Mouse (Mus musculus) kidney, embryonic 15.5 days (tissue): ENCODE measurements at regions not wholly inside any gene's neighbourhood (a gene's known extent, or its start where the extent isn't known, plus 50 kb on each side); places are given as distances from the start of the nearest gene placed in this dataset.
A peak's percentile ranks its signal among the peaks of the same experiment; 100 is the strongest.

ENCODE experiments used
- ATAC-seq: fragments of 200-750 bp; cut with Nextera tagmentation; replicated peaks from 2 replicates; pipeline ENCODE4 v1.8.0; 2017; ENCODE audit warnings: moderate TSS enrichment; ENCODE audit not compliant: low FRiP score
- H3K27ac ChIP-seq: fragments of 300-500 bp; sonication (generic); 2 replicates; pipeline ENCODE4 v1.5.1; 2015; ENCODE audit warnings: mild to moderate bottlenecking, inconsistent platforms
- H3K27me3 ChIP-seq: fragments of 300-500 bp; sonication (generic); 2 replicates; pipeline ENCODE4 v1.6.1; 2015; ENCODE audit warnings: inconsistent platforms
- H3K36me3 ChIP-seq: fragments of 300-500 bp; sonication (generic); 2 replicates; pipeline ENCODE4 v1.6.1; 2015; ENCODE audit warnings: inconsistent platforms
- H3K4me1 ChIP-seq: fragments of 300-500 bp; sonication (generic); 2 replicates; pipeline ENCODE4 v1.6.1; 2015; ENCODE audit warnings: inconsistent platforms
- H3K4me2 ChIP-seq: fragments of 300-500 bp; sonication (generic); 2 replicates; pipeline ENCODE4 v1.6.1; 2015; ENCODE audit warnings: moderate library complexity, mild to moderate bottlenecking, inconsistent platforms
- H3K4me3 ChIP-seq: fragments of 300-500 bp; sonication (generic); replicated peaks from 2 replicates; pipeline ENCODE4 v1.5.1; 2015; ENCODE audit warnings: mild to moderate bottlenecking, inconsistent platforms
- H3K9ac ChIP-seq: fragments of 300-500 bp; sonication (generic); 2 replicates; pipeline ENCODE4 v1.6.1; 2015; ENCODE audit warnings: mild to moderate bottlenecking, inconsistent platforms
- H3K9me3 ChIP-seq: fragments of 300-500 bp; sonication (generic); replicated peaks from 2 replicates; pipeline ENCODE4 v1.6.1; 2016; ENCODE audit warnings: inconsistent platforms
- WGBS: fragments of 180-500 bp; shearing (Covaris S2); methylation state at CpG from one replicate; pipeline ENCODE4 v1.1.7; 2015; ENCODE audit warnings: mixed read lengths; 5-methylcytosine and 5-hydroxymethylcytosine counted together

GRCm38 (mm10) chr2:45608926-45609325 is 491.7 kb upstream of the Zeb2 start:
- Histone ChIP-seq H3K27ac (no peak overlapping the region), H3K9me3 (no peaks in the 10 kb centered on the region), H3K4me1 (no peaks in the 10 kb centered on the region), H3K27me3 (no peaks in the 10 kb centered on the region), H3K36me3 (no peaks in the 10 kb centered on the region), H3K4me2 (no peak overlapping the region), H3K9ac (no peak overlapping the region), H3K4me3 (no peak overlapping the region)
- no peak for ATAC-seq
- WGBS, result 96% methylated on average over 1 of the region's 1 CpGs

- no peak overlapping the region for H3K9ac ChIP-seq
- H3K9me3 ChIP-seq, result no peaks in the 10 kb centered on the region
- ATAC-seq, result no peak
- H3K4me3 ChIP-seq, result no peak overlapping the region
- H3K27ac ChIP-seq, result no peak overlapping the region
- no peaks in the 10 kb centered on the region for H3K36me3 ChIP-seq
- no peaks in the 10 kb centered on the region for H3K4me1 ChIP-seq
- H3K4me2 ChIP-seq, result no peak overlapping the region
- no peaks in the 10 kb centered on the region for H3K27me3 ChIP-seq
Measured at GRCm38 (mm10) chr2:45607393-45607792, 490.2 kb upstream of the Zeb2 start.

GRCm38 (mm10) chr2:45601332-45601900 is 484.2 kb upstream of the Zeb2 start:
- Histone ChIP-seq H3K4me1 (0 out of 2 replicates have a peak, but pooled peaks cover 3% of the 10 kb centered on the region), H3K36me3 (no peaks in the 10 kb centered on the region), H3K27me3 (no peaks in the 10 kb centered on the region), H3K4me3 (no peak overlapping the region), H3K9ac (no peak overlapping the region), H3K9me3 (no peaks in the 10 kb centered on the region), H3K27ac (no peak overlapping the region), H3K4me2 (no peak overlapping the region)
- 70% methylated on average over 6 of the region's 6 CpGs for WGBS
- no peak for ATAC-seq

- 88% methylated on average over 4 of the region's 4 CpGs for WGBS
- H3K4me1 ChIP-seq, result no peaks in the 10 kb centered on the region
- no peaks in the 10 kb centered on the region for H3K36me3 ChIP-seq
- no peak overlapping the region for H3K4me2 ChIP-seq
- no peak overlapping the region for H3K27ac ChIP-seq
- no peak overlapping the region for H3K4me3 ChIP-seq
- no peaks in the 10 kb centered on the region for H3K9me3 ChIP-seq
- ATAC-seq, result no peak
- H3K27me3 ChIP-seq, result no peaks in the 10 kb centered on the region
- no peak overlapping the region for H3K9ac ChIP-seq
Measured at GRCm38 (mm10) chr2:45593765-45594164, 476.6 kb upstream of the Zeb2 start.

GRCm38 (mm10) chr2:45590980-45591379 is 473.8 kb upstream of the Zeb2 start:
- Histone ChIP-seq H3K27me3 (no peaks in the 10 kb centered on the region), H3K27ac (no peak overlapping the region), H3K4me2 (no peak overlapping the region), H3K4me1 (peaks cover 9% of the 10 kb centered on the region; the same call in 1 of the 2 replicates), H3K9me3 (no peaks in the 10 kb centered on the region), H3K9ac (no peak overlapping the region), H3K4me3 (no peak overlapping the region), H3K36me3 (no peaks in the 10 kb centered on the region)
- 86% methylated on average over 1 of the region's 1 CpGs for WGBS
- ATAC-seq, result no peak

GRCm38 (mm10) chr2:45588248-45588647 is 471.1 kb upstream of the Zeb2 start:
- Histone ChIP-seq H3K36me3 (no peaks in the 10 kb centered on the region), H3K27ac (no peak overlapping the region), H3K4me3 (no peak overlapping the region), H3K27me3 (no peaks in the 10 kb centered on the region), H3K9me3 (no peaks in the 10 kb centered on the region), H3K9ac (no peak overlapping the region), H3K4me1 (peaks cover 9% of the 10 kb centered on the region; the same call in 1 of the 2 replicates), H3K4me2 (no peak overlapping the region)
- no peak for ATAC-seq
- 86% methylated on average over 2 of the region's 2 CpGs for WGBS

- no peaks in the 10 kb centered on the region for H3K9me3 ChIP-seq
- H3K4me2 ChIP-seq, result no peak overlapping the region
- no peak overlapping the region for H3K27ac ChIP-seq
- no peak overlapping the region for H3K4me3 ChIP-seq
- H3K36me3 ChIP-seq, result no peaks in the 10 kb centered on the region
- no peaks in the 10 kb centered on the region for H3K27me3 ChIP-seq
- WGBS, result 30% methylated on average over 1 of the region's 1 CpGs
- peak; percentile 60; the same call in 1 of the 2 replicates for ATAC-seq
- no peak overlapping the region for H3K9ac ChIP-seq
- H3K4me1 ChIP-seq, result peaks cover 9% of the 10 kb centered on the region; the same call in 1 of the 2 replicates
Measured at GRCm38 (mm10) chr2:45586588-45587200, 469.5 kb upstream of the Zeb2 start.

GRCm38 (mm10) chr2:45581549-45581925 is 464.3 kb upstream of the Zeb2 start:
- Histone ChIP-seq H3K9me3 (no peaks in the 10 kb centered on the region), H3K36me3 (no peaks in the 10 kb centered on the region), H3K4me1 (peaks cover 5% of the 10 kb centered on the region; the same call in 1 of the 2 replicates), H3K9ac (no peak overlapping the region), H3K4me2 (no peak overlapping the region), H3K27me3 (no peaks in the 10 kb centered on the region), H3K27ac (peak overlapping the region; percentile 56), H3K4me3 (no peak overlapping the region)
- ATAC-seq, result no peak
- 70% methylated on average over 4 of the region's 4 CpGs for WGBS

GRCm38 (mm10) chr2:45580838-45581548 is 463.8 kb upstream of the Zeb2 start:
- H3K27ac ChIP-seq, result peak overlapping the region; percentile 56
- 0 out of 2 replicates have a peak, but pooled peaks cover 5% of the 10 kb centered on the region for H3K4me1 ChIP-seq
- H3K4me3 ChIP-seq, result no peak overlapping the region
- no peaks in the 10 kb centered on the region for H3K36me3 ChIP-seq
- 47% methylated on average over 8 of the region's 8 CpGs for WGBS
- H3K27me3 ChIP-seq, result no peaks in the 10 kb centered on the region
- ATAC-seq, result no peak
- H3K4me2 ChIP-seq, result no peak overlapping the region
- no peak overlapping the region for H3K9ac ChIP-seq
- H3K9me3 ChIP-seq, result no peaks in the 10 kb centered on the region

- no peaks in the 10 kb centered on the region for H3K4me1 ChIP-seq
- 78% methylated on average over 3 of the region's 3 CpGs for WGBS
- H3K9me3 ChIP-seq, result no peaks in the 10 kb centered on the region
- no peaks in the 10 kb centered on the region for H3K27me3 ChIP-seq
- no peak for ATAC-seq
- no peak overlapping the region for H3K4me3 ChIP-seq
- H3K9ac ChIP-seq, result no peak overlapping the region
- no peaks in the 10 kb centered on the region for H3K36me3 ChIP-seq
- no peak overlapping the region for H3K27ac ChIP-seq
- H3K4me2 ChIP-seq, result no peak overlapping the region
Measured at GRCm38 (mm10) chr2:45572906-45573305, 455.7 kb upstream of the Zeb2 start.

GRCm38 (mm10) chr2:45554707-45555106 is 437.5 kb upstream of the Zeb2 start:
- H3K4me3 ChIP-seq, result no peak overlapping the region
- H3K4me2 ChIP-seq, result no peak overlapping the region
- ATAC-seq, result no peak
- no peaks in the 10 kb centered on the region for H3K27me3 ChIP-seq
- H3K4me1 ChIP-seq, result no peaks in the 10 kb centered on the region
- WGBS, result 77% methylated on average over 4 of the region's 4 CpGs
- H3K27ac ChIP-seq, result no peak overlapping the region
- H3K36me3 ChIP-seq, result no peaks in the 10 kb centered on the region
- no peaks in the 10 kb centered on the region for H3K9me3 ChIP-seq
- no peak overlapping the region for H3K9ac ChIP-seq

GRCm38 (mm10) chr2:45541394-45541793 is 424.2 kb upstream of the Zeb2 start:
- no peak overlapping the region for H3K4me2 ChIP-seq
- no peaks in the 10 kb centered on the region for H3K9me3 ChIP-seq
- no peak for ATAC-seq
- no peaks in the 10 kb centered on the region for H3K4me1 ChIP-seq
- no peaks in the 10 kb centered on the region for H3K27me3 ChIP-seq
- no peaks in the 10 kb centered on the region for H3K36me3 ChIP-seq
- H3K9ac ChIP-seq, result no peak overlapping the region
- WGBS, result 94% methylated on average over 3 of the region's 3 CpGs
- no peak overlapping the region for H3K4me3 ChIP-seq
- no peak overlapping the region for H3K27ac ChIP-seq
